Mouse (Mus musculus) thymus, postnatal 10 days (tissue): ENCODE measurements around the gene Ppan.

Source experiments
- DNase-seq, 2 experiments: peaks; one replicate each; pipeline ENCODE4 v3.0.0; 2021; ENCODE audit warnings: low spot score in 2 of 2

Ppan gene

GRCm38 (mm10) chr9:20878710-20879065 is 9.3 kb upstream of the Ppan start:
- peak; percentile 34 to 61 for DNase-seq

GRCm38 (mm10) chr9:20879097-20879792 is 8.7 kb upstream of the Ppan start, which contains the start of gene Angptl6:
Angptl6 (minus strand) TSS chr9:20879727.
- DNase-seq, result no peak

DNA sequence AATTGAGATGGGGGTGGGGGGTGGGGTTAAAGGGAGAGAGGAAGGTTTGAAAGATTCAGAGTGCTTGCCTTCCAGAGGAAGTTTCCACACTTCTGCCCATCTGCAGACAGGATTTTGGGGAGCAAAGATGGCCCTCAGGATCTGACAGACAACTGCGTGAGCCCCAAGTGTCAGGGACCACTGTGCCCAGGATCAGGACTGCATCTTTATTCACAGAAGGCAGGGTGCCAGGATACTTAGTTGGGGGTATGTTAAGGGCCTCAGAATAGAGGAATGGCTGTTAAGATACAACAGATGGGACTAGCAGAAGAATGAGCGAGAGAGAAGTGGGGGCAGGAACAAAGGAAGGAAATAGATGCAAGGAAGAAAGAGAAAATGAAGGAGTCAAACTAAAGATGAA is 1.4 kb upstream of the Ppan start:
- no peak for DNase-seq

DNA sequence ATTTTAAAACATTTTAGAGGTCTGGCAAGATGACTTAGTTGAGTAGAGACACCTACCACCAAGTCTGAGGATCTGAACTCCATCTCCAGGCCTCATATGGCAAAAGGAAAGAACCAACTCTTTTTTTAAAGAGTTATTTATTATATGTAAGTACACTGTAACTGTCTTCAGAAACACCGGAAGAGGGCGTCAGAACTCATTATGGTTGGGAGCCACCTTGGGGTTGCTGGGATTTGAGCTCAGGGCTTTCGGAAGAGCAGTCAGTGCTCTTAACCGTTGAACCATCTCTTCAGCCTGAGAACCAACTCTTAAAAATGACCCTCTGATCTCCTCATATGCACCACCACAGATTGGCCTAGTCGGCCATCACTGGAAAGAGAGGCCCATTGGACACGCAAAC is 784 bp upstream of the Ppan start:
- no peak for DNase-seq

DNA sequence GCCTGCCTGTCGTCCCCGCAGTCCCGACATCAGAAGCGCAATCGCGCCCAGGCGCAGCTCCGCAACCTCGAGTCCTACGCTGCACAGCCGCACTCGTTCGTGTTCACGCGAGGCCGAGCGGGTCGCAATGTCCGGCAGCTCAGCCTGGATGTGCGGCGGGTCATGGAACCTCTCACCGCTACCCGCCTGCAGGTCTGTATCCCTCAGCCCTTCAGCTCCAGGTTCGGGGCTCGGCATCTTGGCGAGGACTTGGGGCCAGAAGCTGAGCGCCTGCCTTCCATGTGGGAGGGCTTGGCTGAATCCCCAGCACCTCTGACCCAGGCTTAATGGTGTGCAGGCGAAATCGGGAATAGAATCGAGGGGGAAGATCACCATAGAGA is 401 bp downstream of the Ppan start:
- DNase-seq, result no peak

GRCm38 (mm10) chr9:20889185-20890141 is 1.5 kb downstream of the Ppan start:
- DNase-seq, result no peak

DNA sequence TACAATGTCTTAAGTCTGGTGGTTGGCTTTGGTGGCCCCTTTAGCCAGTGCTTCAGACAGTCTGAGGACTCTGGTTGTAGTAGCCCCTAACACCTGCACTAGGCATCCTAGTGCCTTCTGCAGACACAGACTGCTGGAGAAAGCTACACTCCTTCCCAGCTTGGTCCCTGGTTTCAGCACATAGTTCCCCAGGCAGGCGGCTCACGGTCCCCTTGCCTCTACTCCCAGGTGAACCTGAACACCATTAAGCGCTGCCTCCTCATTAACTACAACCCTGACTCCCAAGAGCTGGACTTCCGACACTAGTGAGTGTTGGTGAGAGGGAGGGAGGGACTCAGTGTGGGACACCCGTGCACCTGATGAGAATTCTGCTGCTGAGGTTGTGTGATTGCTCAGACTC is 2.4 kb downstream of the Ppan start:
- no peak for DNase-seq

- DNase-seq, result no peak
Observed at GRCm38 (mm10) chr9:20891339-20892103, 3.5 kb downstream of the Ppan start.

- DNase-seq, result no peak
Observed at GRCm38 (mm10) chr9:20892104-20892653, 4.2 kb downstream of the Ppan start.

DNA sequence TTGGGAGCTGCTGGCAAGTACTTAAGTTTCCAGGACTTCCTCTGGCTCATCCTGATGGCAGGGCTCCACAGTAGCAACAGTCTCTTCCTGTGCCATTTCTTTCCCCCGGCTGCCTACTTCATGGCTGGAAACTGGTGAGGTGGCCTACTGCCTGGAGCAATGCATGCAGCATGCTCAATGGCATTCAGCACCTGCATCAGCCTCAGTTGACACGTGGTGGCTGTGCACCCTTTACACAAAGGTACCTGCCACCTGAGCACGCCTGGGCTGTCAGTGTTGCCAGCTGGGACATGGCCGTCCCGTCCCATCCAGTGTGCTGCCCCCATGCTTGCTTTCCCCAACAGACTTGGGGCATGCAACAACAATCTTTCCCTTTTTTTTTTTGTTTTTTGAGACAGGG is 5.1 kb downstream of the Ppan start:
- DNase-seq, result no peak

DNA sequence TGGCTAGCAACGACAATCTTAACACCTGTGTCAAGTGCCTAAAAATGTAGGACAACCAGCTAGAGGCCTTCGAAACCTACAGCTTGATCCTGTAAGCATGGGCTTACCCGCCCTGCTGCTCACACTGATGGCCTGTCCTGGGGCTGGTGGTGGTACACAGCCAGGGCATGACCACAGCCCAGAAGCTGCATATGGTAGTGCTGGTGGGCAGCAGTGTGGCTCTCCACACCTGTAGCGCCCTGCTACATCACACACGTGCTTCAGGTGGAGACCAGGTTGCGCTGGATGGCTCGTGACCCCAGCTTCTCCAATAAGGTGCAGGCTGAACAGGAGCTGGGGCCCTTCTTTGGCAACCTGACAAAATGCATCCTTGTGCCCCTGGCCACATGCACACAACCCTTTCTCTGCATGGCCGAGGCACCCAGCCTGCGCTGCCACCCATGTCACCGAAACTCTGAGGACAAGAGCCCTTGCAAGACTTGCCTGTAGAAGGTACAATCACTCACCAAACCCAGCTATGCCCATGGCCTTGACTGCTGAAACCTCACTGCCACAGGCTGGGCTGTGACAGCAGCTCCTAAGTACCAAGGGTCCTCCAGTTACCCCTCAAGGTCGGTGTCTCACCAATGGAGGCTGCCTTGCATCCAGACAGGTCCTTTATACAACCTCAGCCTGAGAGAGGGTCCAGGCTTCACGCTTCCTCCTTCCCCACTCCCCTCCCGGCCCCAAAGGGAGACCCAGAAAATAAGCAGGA is 5.8 kb downstream of the Ppan start:
- no peak for DNase-seq

- no peak for DNase-seq
Observed at GRCm38 (mm10) chr9:20894629-20895028, 6.7 kb downstream of the Ppan start.

DNA sequence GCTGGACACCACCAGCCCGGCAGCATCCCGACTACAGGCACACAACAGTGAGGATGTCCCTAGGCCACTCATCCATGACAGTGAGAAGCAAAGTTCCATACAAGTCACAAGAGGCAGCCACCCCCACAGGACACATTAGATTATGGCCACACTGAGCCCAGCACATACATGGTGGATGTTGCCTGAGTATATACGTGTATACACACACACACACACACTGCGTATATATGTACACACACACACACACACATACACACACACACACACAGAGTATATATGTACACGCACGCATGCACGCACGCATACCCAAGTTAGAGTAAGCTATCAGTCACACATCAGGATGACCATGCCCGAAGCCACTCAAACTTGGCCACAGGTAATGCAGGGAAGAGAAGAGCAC is 7.4 kb downstream of the Ppan start:
- DNase-seq, result no peak

GRCm38 (mm10) chr9:20897736-20898510 is 9.9 kb downstream of the Ppan start:
- DNase-seq, result no peak

- peak; percentile 75 to 89 for DNase-seq
Observed at GRCm38 (mm10) chr9:20898511-20899073, 10.6 kb downstream of the Ppan start, which contains the start of gene Eif3g. Eif3g (minus strand) TSS chr9:20898623.

- DNase-seq, result peak; percentile 47 to 73
Observed at GRCm38 (mm10) chr9:20901466-20902173, 13.6 kb downstream of the Ppan start.

DNA sequence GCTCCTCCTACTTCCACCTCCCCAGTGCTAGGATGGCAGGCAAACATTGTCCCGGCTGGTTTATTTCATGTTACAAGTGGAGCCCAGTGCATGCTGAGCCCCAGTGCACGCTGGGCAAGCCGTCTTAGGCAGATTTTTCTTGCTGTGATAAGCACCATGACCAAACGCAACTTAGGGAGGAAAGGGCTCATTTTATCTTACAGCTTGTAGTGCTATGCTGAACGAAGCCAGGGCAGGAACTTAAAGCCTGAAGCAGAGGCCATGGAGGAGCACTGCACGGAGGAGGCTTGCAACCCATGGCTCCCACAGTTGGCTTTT is 14.2 kb downstream of the Ppan start:
- DNase-seq, result no peak

DNA sequence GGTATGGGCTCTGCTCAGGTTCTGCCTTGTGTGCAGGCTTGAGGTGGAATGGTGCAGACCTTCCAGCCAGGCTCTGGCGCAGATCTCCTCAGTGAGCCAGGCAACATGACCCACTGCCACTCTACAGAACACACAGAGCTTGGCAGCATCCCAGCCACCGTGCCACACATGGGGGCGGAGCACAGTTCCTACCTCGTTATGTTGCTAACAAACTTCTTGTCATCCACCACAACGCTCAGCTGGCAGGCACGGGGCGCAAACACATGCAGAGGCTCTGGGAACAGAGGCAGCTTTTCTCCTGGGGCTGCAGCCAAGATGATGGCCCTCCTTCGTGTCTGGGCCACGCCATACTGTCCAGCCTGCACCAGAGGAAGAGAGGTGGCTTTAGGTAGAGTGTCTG is 22.0 kb downstream of the Ppan start:
- DNase-seq, result no peak

- peak; percentile 40 to 71 for DNase-seq
Observed at GRCm38 (mm10) chr9:20916160-20916559, 28.2 kb downstream of the Ppan start.

- DNase-seq, result no peak
Observed at GRCm38 (mm10) chr9:20923258-20923657, 35.3 kb downstream of the Ppan start.
